Mouse (Mus musculus) bone marrow, adult 2 months (tissue): ENCODE measurements at regions not wholly inside any gene's neighbourhood (a gene's known extent, or its start where the extent isn't known, plus 50 kb on each side); places are given as distances from the start of the nearest gene placed in this dataset.

Source experiments
- CTCF ChIP-seq: fragments of 200-500 bp; IDR thresholded peaks from 2 replicates; pipeline ENCODE4 v1.5.1; 2011; ENCODE audit warnings: low read length, control low read depth; ENCODE audit not compliant: control insufficient read depth, insufficient read depth
- POLR2A ChIP-seq: fragments of 200-500 bp; IDR thresholded peaks from 2 replicates; pipeline ENCODE4 v1.6.1; 2011; ENCODE audit warnings: low read depth, mild to moderate bottlenecking, control low read depth, low read length, borderline replicate concordance; ENCODE audit not compliant: control insufficient read depth

- TF ChIP-seq POLR2A, result no peak
- TF ChIP-seq CTCF, result no peak
Measured at GRCm38 (mm10) chr10:44849016-44849415, 218.0 kb upstream of the Prep start.
